Mouse (Mus musculus) heart, adult 8-10 months (tissue): ENCODE results near the gene Gmnn. TPM values are rescaled to one million over a fixed set of nuclear protein-coding genes. Genes with fewer than 3 reads are reported as not detected.
"Not testable (repeated sequence)": the region's sequence is repeated elsewhere in the genome, so short reads cannot be mapped to it uniquely, and the experiment has no call there.

Experiments
- DNase-seq: peaks from one replicate; pipeline ENCODE4 v3.0.0; 2022; ENCODE audit warnings: low spot score
- total RNA-seq, 4 experiments: library from RNA; stranded (reverse); gene quantifications; 2 replicates each; pipeline ENCODE4 v1.2.4; 2022

Gmnn gene
- 10 to 100 TPM; 48.1 to 77.5 (median 69.4) TPM for total RNA-seq

- DNase-seq, result peak; percentile 85
Measured at GRCm38 (mm10) chr13:24761403-24762227, at the start of gene Gmnn. TSS of gene Gmnn (minus strand) at chr13:24761923.

- DNase-seq, result no peak
Measured at GRCm38 (mm10) chr13:24806079-24806478, 44.4 kb upstream of the Gmnn start.

GRCm38 (mm10) chr13:24803196-24803595 lies 41.5 kb upstream of the Gmnn start:
- no peak for DNase-seq

GRCm38 (mm10) chr13:24802131-24802691 lies 40.5 kb upstream of the Gmnn start:
- no peak for DNase-seq

GRCm38 (mm10) chr13:24801308-24801921 lies 39.7 kb upstream of the Gmnn start, which contains the start of gene BC005537:
TSS of gene BC005537 (plus strand) at chr13:24801657.
- no peak for DNase-seq

- peak; percentile 98 for DNase-seq
Measured at GRCm38 (mm10) chr13:24800674-24801307, 39.1 kb upstream of the Gmnn start.

- DNase-seq, result peak; percentile 57
Measured at GRCm38 (mm10) chr13:24799925-24800673, 38.4 kb upstream of the Gmnn start.

- no peak for DNase-seq
Measured at GRCm38 (mm10) chr13:24799378-24799777, 37.7 kb upstream of the Gmnn start.

GRCm38 (mm10) chr13:24798686-24799085 lies 37.0 kb upstream of the Gmnn start:
- no peak for DNase-seq

- peak; percentile 44 for DNase-seq
Measured at GRCm38 (mm10) chr13:24792411-24793045, 30.8 kb upstream of the Gmnn start.

- DNase-seq, result peak; percentile 59
Measured at GRCm38 (mm10) chr13:24791349-24791748, 29.6 kb upstream of the Gmnn start.

GRCm38 (mm10) chr13:24787477-24787876 lies 25.8 kb upstream of the Gmnn start:
- no peak for DNase-seq

GRCm38 (mm10) chr13:24786014-24786490 lies 24.3 kb upstream of the Gmnn start:
- DNase-seq, result peak; percentile 35

GRCm38 (mm10) chr13:24781916-24782315 lies 20.2 kb upstream of the Gmnn start:
- no peak for DNase-seq

GRCm38 (mm10) chr13:24778706-24779380 lies 17.1 kb upstream of the Gmnn start:
- no peak for DNase-seq

- DNase-seq, result no peak
Measured at GRCm38 (mm10) chr13:24778026-24778425, 16.3 kb upstream of the Gmnn start.

- DNase-seq, result peak; percentile 57
Measured at GRCm38 (mm10) chr13:24776146-24776844, 14.6 kb upstream of the Gmnn start.

- not testable (repeated sequence) for DNase-seq
Measured at GRCm38 (mm10) chr13:24771482-24771881, 9.8 kb upstream of the Gmnn start.

- not testable (repeated sequence) for DNase-seq
Measured at GRCm38 (mm10) chr13:24767809-24768208, 6.1 kb upstream of the Gmnn start.
